Mouse (Mus musculus): Measurements from ENCODE around the gene Mpi. TPM values are rescaled to one million over a fixed set of nuclear protein-coding genes. Genes with fewer than 3 reads are reported as not detected.

The Mpi gene
- 53.5 and 56.5 TPM in 2 replicates for polyA plus RNA-seq (2014; fragmentation: Nextera tagmentation; extraction: Ambion mirVana)

DNA sequence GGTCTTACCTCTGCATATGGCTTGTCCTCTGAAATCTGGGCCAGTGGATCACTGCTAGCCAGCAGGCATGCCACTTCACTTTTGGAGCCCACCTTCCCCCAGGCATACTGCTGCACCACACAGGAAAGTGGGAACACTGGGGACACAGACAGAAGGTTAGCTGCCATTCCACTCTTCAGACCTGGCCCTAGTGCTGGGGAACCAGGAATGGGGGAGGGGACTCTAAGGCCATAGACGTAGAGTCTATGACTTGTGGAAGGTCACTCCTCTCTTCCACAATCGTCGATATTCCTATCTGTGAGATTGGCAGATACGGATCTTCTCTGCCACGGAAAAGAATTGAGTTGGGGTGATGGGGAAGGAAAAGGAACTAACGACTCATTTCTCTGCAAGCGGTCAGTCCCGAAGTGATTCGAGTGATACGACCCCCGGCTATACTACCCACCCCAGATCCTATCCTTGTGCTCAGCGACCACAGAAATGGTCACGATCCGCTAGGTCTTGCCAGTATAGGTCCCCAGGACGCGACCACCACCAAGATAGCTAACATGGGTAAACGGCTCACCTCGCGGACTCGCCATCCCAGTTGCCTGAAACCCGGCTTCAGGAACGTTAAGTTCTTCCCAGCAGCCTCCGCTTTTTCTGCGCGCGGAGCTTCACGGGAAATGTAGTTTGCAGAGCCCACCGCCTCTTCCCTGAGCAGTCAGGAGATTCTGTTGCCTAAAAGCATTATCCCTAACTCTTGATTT, at the start of gene Mpi:
Mpi (minus strand) TSS at position 625 of the 749 bp plus-strand sequence.
- peak; percentile 46; the same call in 1 of the 2 replicates for ATAC-seq (ENCODE audit: low FRiP score, low TSS enrichment)
- Histone ChIP-seq H3K36me3 (ENCODE audit: control insufficient read depth, insufficient read depth, low read length) (peaks cover 35% of the 10 kb centered on the region), H3K4me1 (ENCODE audit: control insufficient read depth, insufficient read depth, low read length) (peaks cover 6% of the 10 kb centered on the region; the same call in 1 of the 2 replicates), H3K27me3 (ENCODE audit: control insufficient read depth, insufficient read depth, low read length) (no peaks in the 10 kb centered on the region), H3K9me3 (ENCODE audit: control insufficient read depth, low read length) (no peaks in the 10 kb centered on the region), H3K27ac (replicated peaks; ENCODE audit: low read depth, low read length) (no peak within 1 kb of the TSS), H3K4me2 (ENCODE audit: low read length) (peak within 1 kb of the TSS; percentile 60), H3K9ac (replicated peaks; ENCODE audit: low read length) (peak within 1 kb of the TSS; percentile 49), H3K4me3 (replicated peaks; ENCODE audit: low read depth, low read length) (peak within 1 kb of the TSS; percentile 49)
- DNase-seq: peak; percentile 91
- under 1% methylated on average over 28 of the region's 28 CpGs for WGBS

- Histone ChIP-seq H3K4me3 (replicated peaks; ENCODE audit: low read depth, low read length) (no peak overlapping the region), H3K9me3 (ENCODE audit: control insufficient read depth, low read length) (no peaks in the 10 kb centered on the region), H3K27me3 (ENCODE audit: control insufficient read depth, insufficient read depth, low read length) (no peaks in the 10 kb centered on the region), H3K4me1 (ENCODE audit: control insufficient read depth, insufficient read depth, low read length) (peaks cover 32% of the 10 kb centered on the region), H3K9ac (replicated peaks; ENCODE audit: low read length) (no peak overlapping the region), H3K27ac (replicated peaks; ENCODE audit: low read depth, low read length) (no peak overlapping the region), H3K36me3 (ENCODE audit: control insufficient read depth, insufficient read depth, low read length) (no peaks in the 10 kb centered on the region), H3K4me2 (ENCODE audit: low read length) (no peak overlapping the region)
- 72% methylated on average over 8 of the region's 8 CpGs for WGBS
- ATAC-seq (ENCODE audit: low FRiP score, low TSS enrichment) (no peak), DNase-seq (no peak)
These were observed 49.5 kb upstream of the Mpi start for GRCm38 (mm10) chr9:57602098-57602497.

- Histone ChIP-seq H3K4me1 (ENCODE audit: control insufficient read depth, insufficient read depth, low read length) (peaks cover 28% of the 10 kb centered on the region), H3K9me3 (ENCODE audit: control insufficient read depth, low read length) (no peaks in the 10 kb centered on the region), H3K4me3 (replicated peaks; ENCODE audit: low read depth, low read length) (no peak overlapping the region), H3K9ac (replicated peaks; ENCODE audit: low read length) (no peak overlapping the region), H3K4me2 (ENCODE audit: low read length) (no peak overlapping the region), H3K36me3 (ENCODE audit: control insufficient read depth, insufficient read depth, low read length) (no peaks in the 10 kb centered on the region; the same call in 1 of the 2 replicates), H3K27ac (replicated peaks; ENCODE audit: low read depth, low read length) (no peak overlapping the region), H3K27me3 (ENCODE audit: control insufficient read depth, insufficient read depth, low read length) (no peaks in the 10 kb centered on the region)
- ATAC-seq (ENCODE audit: low FRiP score, low TSS enrichment): no peak
- peak; percentile 40 for DNase-seq
- WGBS: 82% methylated on average over 2 of the region's 2 CpGs
These were observed 48.8 kb upstream of the Mpi start for GRCm38 (mm10) chr9:57601353-57601706.

GRCm38 (mm10) chr9:57600620-57601352, 48.2 kb upstream of the Mpi start:
- H3K27me3 ChIP-seq (ENCODE audit: control insufficient read depth, insufficient read depth, low read length): no peaks in the 10 kb centered on the region
- DNase-seq (peak; percentile 44), ATAC-seq (ENCODE audit: low FRiP score, low TSS enrichment) (no peak)
- no peak overlapping the region for H3K4me2 ChIP-seq (ENCODE audit: low read length)
- 9% methylated on average over 3 of the region's 3 CpGs for WGBS
- no peaks in the 10 kb centered on the region for H3K9me3 ChIP-seq (ENCODE audit: control insufficient read depth, low read length)
- H3K9ac ChIP-seq (replicated peaks; ENCODE audit: low read length): no peak overlapping the region
- no peaks in the 10 kb centered on the region; the same call in 1 of the 2 replicates for H3K36me3 ChIP-seq (ENCODE audit: control insufficient read depth, insufficient read depth, low read length)
- no peak overlapping the region for H3K27ac ChIP-seq (replicated peaks; ENCODE audit: low read depth, low read length)
- peaks cover 23% of the 10 kb centered on the region for H3K4me1 ChIP-seq (ENCODE audit: control insufficient read depth, insufficient read depth, low read length)
- H3K4me3 ChIP-seq (replicated peaks; ENCODE audit: low read depth, low read length): no peak overlapping the region

GRCm38 (mm10) chr9:57598851-57599563, 46.4 kb upstream of the Mpi start:
- peaks cover 14% of the 10 kb centered on the region for H3K36me3 ChIP-seq (ENCODE audit: control insufficient read depth, insufficient read depth, low read length)
- DNase-seq (peak; percentile 45), ATAC-seq (ENCODE audit: low FRiP score, low TSS enrichment) (peak; percentile 49; the same call in 1 of the 2 replicates)
- H3K9ac ChIP-seq (replicated peaks; ENCODE audit: low read length): no peak overlapping the region
- no peak overlapping the region for H3K4me2 ChIP-seq (ENCODE audit: low read length)
- peak overlapping the region; percentile 14 for H3K27ac ChIP-seq (replicated peaks; ENCODE audit: low read depth, low read length)
- WGBS: 24% methylated on average over 8 of the region's 8 CpGs
- no peaks in the 10 kb centered on the region for H3K27me3 ChIP-seq (ENCODE audit: control insufficient read depth, insufficient read depth, low read length)
- H3K4me1 ChIP-seq (ENCODE audit: control insufficient read depth, insufficient read depth, low read length): peaks cover 18% of the 10 kb centered on the region
- no peak overlapping the region for H3K4me3 ChIP-seq (replicated peaks; ENCODE audit: low read depth, low read length)
- no peaks in the 10 kb centered on the region for H3K9me3 ChIP-seq (ENCODE audit: control insufficient read depth, low read length)

DNA sequence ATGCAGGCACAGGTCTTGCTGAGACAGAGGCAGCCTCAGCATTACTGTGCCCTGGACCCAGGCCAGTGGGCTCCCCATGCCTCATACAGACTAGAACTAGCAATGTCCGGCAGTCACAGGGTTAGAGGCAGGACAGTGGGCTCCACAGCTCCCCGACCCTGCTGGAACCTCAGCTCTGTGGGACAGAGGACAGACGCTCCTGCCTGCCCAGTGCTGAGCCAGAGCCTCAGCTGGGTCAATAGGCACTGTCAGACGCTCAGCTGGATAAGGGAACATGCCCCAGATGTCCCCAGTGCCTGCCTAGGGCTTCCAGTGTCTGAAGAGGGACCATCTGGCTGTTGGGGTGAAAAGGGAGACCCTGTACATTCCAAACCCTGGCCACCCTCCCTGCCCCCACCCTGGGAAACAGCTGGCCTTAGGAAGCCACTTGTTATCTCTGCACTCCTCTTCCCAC, 45.4 kb upstream of the Mpi start:
- no peak overlapping the region for H3K4me3 ChIP-seq (replicated peaks; ENCODE audit: low read depth, low read length)
- WGBS: 18% methylated on average over 4 of the region's 4 CpGs
- peaks cover 18% of the 10 kb centered on the region for H3K4me1 ChIP-seq (ENCODE audit: control insufficient read depth, insufficient read depth, low read length)
- peaks cover 23% of the 10 kb centered on the region for H3K36me3 ChIP-seq (ENCODE audit: control insufficient read depth, insufficient read depth, low read length)
- DNase-seq (no peak), ATAC-seq (ENCODE audit: low FRiP score, low TSS enrichment) (no peak)
- H3K9me3 ChIP-seq (ENCODE audit: control insufficient read depth, low read length): no peaks in the 10 kb centered on the region
- H3K4me2 ChIP-seq (ENCODE audit: low read length): no peak overlapping the region
- H3K27me3 ChIP-seq (ENCODE audit: control insufficient read depth, insufficient read depth, low read length): no peaks in the 10 kb centered on the region
- no peak overlapping the region for H3K27ac ChIP-seq (replicated peaks; ENCODE audit: low read depth, low read length)
- no peak overlapping the region for H3K9ac ChIP-seq (replicated peaks; ENCODE audit: low read length)

DNA sequence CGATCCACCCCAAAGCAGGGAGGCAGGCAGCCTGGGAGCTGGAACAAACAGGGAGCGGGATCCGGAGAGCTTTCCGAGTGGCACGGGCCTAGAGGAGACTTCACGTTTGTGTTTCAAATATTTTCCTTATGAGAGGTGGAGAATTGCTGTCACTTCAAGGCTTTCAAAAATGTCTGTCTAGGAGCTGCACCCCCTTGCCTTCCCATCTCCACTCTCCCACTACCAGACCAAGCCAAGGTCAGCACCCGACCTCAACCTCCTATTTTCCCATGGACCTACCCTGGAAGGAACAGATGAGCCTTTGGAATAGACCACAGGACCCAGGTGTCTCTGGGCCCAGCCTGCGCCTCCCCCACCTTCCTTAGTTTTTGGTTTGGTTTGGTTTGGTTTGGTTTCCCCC, 44.7 kb upstream of the Mpi start:
- H3K27me3 ChIP-seq (ENCODE audit: control insufficient read depth, insufficient read depth, low read length): no peaks in the 10 kb centered on the region
- H3K27ac ChIP-seq (replicated peaks; ENCODE audit: low read depth, low read length): no peak overlapping the region
- WGBS: 89% methylated on average over 8 of the region's 8 CpGs
- no peaks in the 10 kb centered on the region for H3K9me3 ChIP-seq (ENCODE audit: control insufficient read depth, low read length)
- H3K9ac ChIP-seq (replicated peaks; ENCODE audit: low read length): no peak overlapping the region
- H3K4me3 ChIP-seq (replicated peaks; ENCODE audit: low read depth, low read length): no peak overlapping the region
- H3K36me3 ChIP-seq (ENCODE audit: control insufficient read depth, insufficient read depth, low read length): peaks cover 27% of the 10 kb centered on the region
- no peak for ATAC-seq (ENCODE audit: low FRiP score, low TSS enrichment)
- no peak for DNase-seq
- H3K4me1 ChIP-seq (ENCODE audit: control insufficient read depth, insufficient read depth, low read length): peaks cover 18% of the 10 kb centered on the region
- no peak overlapping the region for H3K4me2 ChIP-seq (ENCODE audit: low read length)

GRCm38 (mm10) chr9:57594174-57594509, 41.6 kb upstream of the Mpi start:
- H3K9me3 ChIP-seq (ENCODE audit: control insufficient read depth, low read length): no peaks in the 10 kb centered on the region
- H3K4me2 ChIP-seq (ENCODE audit: low read length): no peak overlapping the region
- WGBS: 63% methylated on average over 9 of the region's 9 CpGs
- ATAC-seq (ENCODE audit: low FRiP score, low TSS enrichment) (no peak), DNase-seq (no peak)
- no peaks in the 10 kb centered on the region for H3K27me3 ChIP-seq (ENCODE audit: control insufficient read depth, insufficient read depth, low read length)
- no peak overlapping the region for H3K4me3 ChIP-seq (replicated peaks; ENCODE audit: low read depth, low read length)
- H3K4me1 ChIP-seq (ENCODE audit: control insufficient read depth, insufficient read depth, low read length): peaks cover 12% of the 10 kb centered on the region
- no peak overlapping the region for H3K27ac ChIP-seq (replicated peaks; ENCODE audit: low read depth, low read length)
- H3K9ac ChIP-seq (replicated peaks; ENCODE audit: low read length): no peak overlapping the region
- H3K36me3 ChIP-seq (ENCODE audit: control insufficient read depth, insufficient read depth, low read length): peaks cover 27% of the 10 kb centered on the region
